Mouse (Mus musculus) right cerebral cortex, adult 2 months (tissue): Measurements from ENCODE around the gene Gm5269.
A peak's percentile ranks its signal among the peaks of the same experiment; 100 is the strongest.

ENCODE experiments used
- DNase-seq, 2 experiments: peaks; one replicate each; pipeline ENCODE4 v3.0.0; 2021 to 2022; ENCODE audit warnings: low spot score in 2 of 2

Gene Gm5269

GRCm38 (mm10) chr1:45890173-45890572 lies at the start of gene Gm5269:
Gene Gm5269 (minus strand): TSS chr1:45890273.
- no peak for DNase-seq

GRCm38 (mm10) chr1:45931127-45931526 lies 41.1 kb upstream of the Gm5269 start:
- no peak for DNase-seq

- DNase-seq, result no peak
Measured at GRCm38 (mm10) chr1:45926911-45927310, 36.8 kb upstream of the Gm5269 start.

- no peak for DNase-seq
Measured at GRCm38 (mm10) chr1:45926393-45926763, 36.3 kb upstream of the Gm5269 start, which contains the start of gene Slc40a1. Gene Slc40a1 (minus strand): TSS chr1:45926523.

GRCm38 (mm10) chr1:45925500-45926392 lies 35.7 kb upstream of the Gm5269 start:
- DNase-seq, result peak; percentile 58 to 61

- DNase-seq, result peak in 1 of 2 experiments; percentile 3
Measured at GRCm38 (mm10) chr1:45925131-45925499, 35.0 kb upstream of the Gm5269 start.

- no peak for DNase-seq
Measured at GRCm38 (mm10) chr1:45924516-45924915, 34.4 kb upstream of the Gm5269 start.

- no peak for DNase-seq
Measured at GRCm38 (mm10) chr1:45923306-45923705, 33.2 kb upstream of the Gm5269 start.

GRCm38 (mm10) chr1:45920703-45921102 lies 30.6 kb upstream of the Gm5269 start:
- no peak for DNase-seq

- DNase-seq, result no peak
Measured at GRCm38 (mm10) chr1:45919752-45920151, 29.7 kb upstream of the Gm5269 start.

- no peak for DNase-seq
Measured at GRCm38 (mm10) chr1:45917136-45917803, 27.2 kb upstream of the Gm5269 start.

GRCm38 (mm10) chr1:45916174-45916573 lies 26.1 kb upstream of the Gm5269 start:
- no peak for DNase-seq

GRCm38 (mm10) chr1:45914236-45914635 lies 24.2 kb upstream of the Gm5269 start:
- DNase-seq, result no peak

GRCm38 (mm10) chr1:45905107-45905821 lies 15.2 kb upstream of the Gm5269 start:
- DNase-seq, result no peak

- DNase-seq, result no peak
Measured at GRCm38 (mm10) chr1:45904161-45904560, 14.1 kb upstream of the Gm5269 start.

GRCm38 (mm10) chr1:45898044-45898443 lies 8.0 kb upstream of the Gm5269 start:
- DNase-seq, result no peak

GRCm38 (mm10) chr1:45894168-45894912 lies 4.3 kb upstream of the Gm5269 start:
- no peak for DNase-seq

- DNase-seq, result no peak
Measured at GRCm38 (mm10) chr1:45891986-45892385, 1.9 kb upstream of the Gm5269 start.

GRCm38 (mm10) chr1:45886800-45887199 lies 3.3 kb downstream of the Gm5269 start:
- no peak for DNase-seq

- no peak for DNase-seq
Measured at GRCm38 (mm10) chr1:45883378-45883777, 6.7 kb downstream of the Gm5269 start.

- no peak for DNase-seq
Measured at GRCm38 (mm10) chr1:45882076-45882475, 8.0 kb downstream of the Gm5269 start.
